Mouse (Mus musculus) myocyte (in vitro differentiated cells): ENCODE results near the gene Idh2.

Experiments used
- MAX ChIP-seq: IDR thresholded peaks from one replicate; pipeline ENCODE4 v1.6.1; 2011; ENCODE audit warnings: low read depth, mild to moderate bottlenecking, control low read depth
- POLR2A ChIP-seq: IDR thresholded peaks from one replicate; pipeline ENCODE4 v1.6.1; 2011; ENCODE audit warnings: low read depth, mild to moderate bottlenecking, control low read depth, moderate library complexity; ENCODE audit not compliant: insufficient read length

GRCm38 (mm10) chr7:80060012-80060778, 55.0 kb downstream of the Idh2 start:
- TF ChIP-seq MAX (no peak), POLR2A (no peak)
